16 mouse cellular contexts compared by ENCODE assay signal in genomic region chr12:82473238-82473637, GRCm38 (mm10).
"Had no signal": no experiment of that assay in that cellular context is flagged by ENCODE, and none has a peak within 500 bp of the region (broad histone marks: within the 10 kb centered on the region; RNA-seq: fewer than 3 reads in every experiment).

No protein-coding gene starts in this region.

- H3K9ac ChIP-seq: lung, embryonic 14.5 days; midbrain, embryonic 12.5 days; neural tube, embryonic 13.5 days; neural tube, embryonic 15.5 days had no signal

- H3K27ac ChIP-seq: midbrain, embryonic 10.5 days; midbrain, embryonic 12.5 days; neural tube, embryonic 13.5 days; neural tube, embryonic 15.5 days had no signal

- H3K4me2 ChIP-seq: lung, embryonic 14.5 days; midbrain, embryonic 12.5 days; neural tube, embryonic 13.5 days; neural tube, embryonic 15.5 days had no signal

- DNase-seq: lung, adult 18-20 months; lung, embryonic 14.5 days; lung, postnatal 10 days; lung, postnatal 4 days; midbrain, embryonic 14.5 days; right cerebral cortex, postnatal 14 days; thymus, adult 18-20 months; thymus, postnatal 14 days; thymus, postnatal 36 days had no signal

- ATAC-seq: midbrain, embryonic 16.5 days had no signal

- H3K4me3 ChIP-seq: megakaryocyte, embryonic 14.5 days; midbrain, embryonic 10.5 days; midbrain, embryonic 12.5 days; myocyte; neural tube, embryonic 13.5 days; neural tube, embryonic 15.5 days had no signal

- H3K9me3 ChIP-seq: megakaryocyte, embryonic 14.5 days; midbrain, embryonic 10.5 days; midbrain, embryonic 12.5 days; neural tube, embryonic 13.5 days; neural tube, embryonic 15.5 days had no signal

- H3K36me3 ChIP-seq: midbrain, embryonic 10.5 days; midbrain, embryonic 12.5 days; neural tube, embryonic 13.5 days; neural tube, embryonic 15.5 days had no signal

- H3K27me3 ChIP-seq: neural tube, embryonic 13.5 days; neural tube, embryonic 15.5 days had no signal
